Mouse (Mus musculus): ENCODE data around the gene Klrg2.

DNA sequence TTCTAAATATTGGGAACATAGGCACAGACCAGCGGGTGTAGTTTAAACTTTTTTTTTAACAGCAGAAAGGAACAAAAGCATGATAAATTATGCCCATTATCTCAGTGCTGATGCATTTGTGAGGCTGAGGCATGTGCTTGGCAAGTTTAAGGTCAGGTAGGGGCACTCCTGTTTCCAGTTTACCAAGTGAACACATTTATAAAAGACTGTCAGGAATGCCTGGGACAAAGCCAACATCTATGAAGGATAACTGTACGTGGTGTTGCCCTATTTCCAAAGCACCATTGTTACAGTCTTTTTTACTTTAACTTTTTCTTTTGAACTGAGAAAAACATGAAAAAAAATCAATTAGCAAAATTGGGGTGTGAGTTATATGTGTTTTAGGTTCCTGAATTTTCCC, 27.1 kb downstream of the Klrg2 start:
- no peak for TF ChIP-seq CHD1 (IDR thresholded peaks at IDR 0.05; ENCODE audit: low read depth, low read length)
- no peak for TF ChIP-seq POLR2A (IDR thresholded peaks at IDR 0.05; ENCODE audit: low read depth, low read length)
- TF ChIP-seq ZMIZ1 (IDR thresholded peaks at IDR 0.05; ENCODE audit: low read depth, low read length): no peak
- no peak for TF ChIP-seq CTCF (conservative IDR thresholded peaks at IDR 0.05 in 1 of 2, IDR thresholded peaks at IDR 0.05 in 1 of 2; ENCODE audit: low read depth in 2 of 2, low read length in 2 of 2)
- no peak for TF ChIP-seq TCF12 (IDR thresholded peaks at IDR 0.05; ENCODE audit: low read depth, low read length)
- no peak for TF ChIP-seq USF1 (IDR thresholded peaks at IDR 0.05; ENCODE audit: low read depth, low read length)
- TF ChIP-seq MXI1 (IDR thresholded peaks at IDR 0.05; ENCODE audit: low read depth, low read length): no peak
- no peak for TF ChIP-seq EP300 (IDR thresholded peaks at IDR 0.05; ENCODE audit: low read length)
- TF ChIP-seq GABPA (IDR thresholded peaks at IDR 0.05; ENCODE audit: insufficient replicate concordance, low read depth, low read length): no peak
- TF ChIP-seq MAX (IDR thresholded peaks at IDR 0.05; ENCODE audit: low read length): no peak

Measured in CH12.LX (cell line).